Mouse (Mus musculus) thymus, postnatal 4 days (tissue): ENCODE data around the gene Slc25a54.

Experiments
- DNase-seq: peaks from one replicate; pipeline ENCODE4 v3.0.0; 2021

Slc25a54 gene

GRCm38 (mm10) chr3:109125531-109125930 lies 45.3 kb downstream of the Slc25a54 start:
- no peak for DNase-seq

- no peak for DNase-seq
Observed at GRCm38 (mm10) chr3:109129768-109130167, 49.5 kb downstream of the Slc25a54 start.

GRCm38 (mm10) chr3:109132966-109133365 lies 52.7 kb downstream of the Slc25a54 start:
- no peak for DNase-seq

- DNase-seq, result no peak
Observed at GRCm38 (mm10) chr3:109134036-109134435, 53.8 kb downstream of the Slc25a54 start.

- no peak for DNase-seq
Observed at GRCm38 (mm10) chr3:109135352-109135751, 55.1 kb downstream of the Slc25a54 start.

GRCm38 (mm10) chr3:109152561-109152960 lies 72.3 kb downstream of the Slc25a54 start:
- DNase-seq, result no peak

- no peak for DNase-seq
Observed at GRCm38 (mm10) chr3:109153410-109153809, 73.1 kb downstream of the Slc25a54 start.

GRCm38 (mm10) chr3:109155926-109156669 lies 75.8 kb downstream of the Slc25a54 start:
- DNase-seq, result no peak

GRCm38 (mm10) chr3:109157481-109157880 lies 77.2 kb downstream of the Slc25a54 start:
- DNase-seq, result no peak

GRCm38 (mm10) chr3:109164088-109164487 lies 83.8 kb downstream of the Slc25a54 start:
- DNase-seq, result no peak

- DNase-seq, result no peak
Observed at GRCm38 (mm10) chr3:109164644-109165043, 84.4 kb downstream of the Slc25a54 start.

GRCm38 (mm10) chr3:109165214-109165829 lies 85.1 kb downstream of the Slc25a54 start:
- DNase-seq, result peak; percentile 15
